Mouse (Mus musculus) E14TG2a.4 (cell line): ENCODE results near the gene Tlr13.

Source experiments
- CTCF ChIP-seq: conservative IDR thresholded peaks from 2 replicates; pipeline ENCODE4 v1.5.1; 2014; ENCODE audit warnings: low read length
- NANOG ChIP-seq: IDR thresholded peaks from 2 replicates; pipeline ENCODE4 v1.6.1; 2014; ENCODE audit warnings: borderline replicate concordance, low read length, mixed read lengths
- POU5F1 ChIP-seq: IDR thresholded peaks from 2 replicates; pipeline ENCODE4 v1.6.1; 2014; ENCODE audit warnings: low read length, borderline replicate concordance

DNA sequence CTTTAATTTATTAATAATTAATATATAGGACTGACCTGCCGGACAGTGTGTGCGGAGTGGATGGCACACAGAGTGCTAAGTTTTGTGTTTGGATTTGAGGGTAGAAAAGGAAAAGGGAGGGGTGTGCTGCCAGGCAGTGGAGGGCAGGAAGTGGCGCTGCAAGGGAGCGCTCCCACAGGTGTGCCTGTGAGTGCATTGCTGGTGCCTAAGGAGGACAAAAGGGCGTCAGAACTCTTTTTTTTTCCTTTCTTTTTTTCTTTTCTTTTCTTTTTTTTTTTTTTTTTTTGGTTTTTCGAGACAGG lies 28.8 kb downstream of the Tlr13 start:
- no peak for TF ChIP-seq CTCF
- no peak for TF ChIP-seq NANOG
- TF ChIP-seq POU5F1, result no peak
